Mouse (Mus musculus) liver, postnatal 0 days (tissue): Measurements from ENCODE around the gene Raver1.

Experiments
- CTCF ChIP-seq: sonication (generic); IDR thresholded peaks from 2 replicates; pipeline ENCODE4 v1.5.1; 2016; ENCODE audit warnings: antibody characterized with exemption, low read depth
- EP300 ChIP-seq: IDR thresholded peaks from 2 replicates; pipeline ENCODE4 v1.6.1; 2016; ENCODE audit warnings: antibody characterized with exemption, low read depth, mild to moderate bottlenecking

GRCm38 (mm10) chr9:21090537-21090936 lies 1.3 kb downstream of the Raver1 start:
- TF ChIP-seq CTCF (no peak), EP300 (no peak)
